Mouse (Mus musculus) lung, embryonic 16.5 days (tissue): ENCODE data around the gene H2-T3. TPM values are rescaled to one million over a fixed set of nuclear protein-coding genes. Genes with fewer than 3 reads are reported as not detected.
"Not testable (repeated sequence)": the region's sequence is repeated elsewhere in the genome, so short reads cannot be mapped to it uniquely, and the experiment has no call there.

Experiments
- ATAC-seq: fragments of 200-750 bp; cut with Nextera tagmentation; 2 replicates; pipeline ENCODE4 v1.8.0; 2017; ENCODE audit warnings: low read depth, mild to moderate bottlenecking, moderate library complexity
- H3K27ac ChIP-seq: fragments of 300-500 bp; sonication (generic); 2 replicates; pipeline ENCODE4 v1.5.1; 2014; ENCODE audit warnings: mild to moderate bottlenecking, control low read depth, low read length
- H3K27me3 ChIP-seq: fragments of 300-500 bp; sonication (generic); 2 replicates; pipeline ENCODE4 v1.6.1; 2014; ENCODE audit warnings: low read depth, low read length, mixed read lengths; ENCODE audit not compliant: control insufficient read depth, insufficient read depth
- H3K36me3 ChIP-seq: fragments of 300-500 bp; sonication (generic); 2 replicates; pipeline ENCODE4 v1.6.1; 2014; ENCODE audit warnings: low read length; ENCODE audit not compliant: control insufficient read depth, insufficient read depth
- H3K4me1 ChIP-seq: fragments of 300-500 bp; sonication (generic); replicated peaks from 2 replicates; pipeline ENCODE4 v1.6.1; 2014; ENCODE audit warnings: low read length, mixed read lengths; ENCODE audit not compliant: control insufficient read depth, insufficient read depth
- H3K4me2 ChIP-seq: fragments of 300-500 bp; sonication (generic); 2 replicates; pipeline ENCODE4 v1.6.1; 2014; ENCODE audit warnings: low read depth, low read length, control low read depth
- H3K4me3 ChIP-seq: fragments of 300-500 bp; sonication (generic); 2 replicates; pipeline ENCODE4 v1.5.1; 2014; ENCODE audit warnings: mild to moderate bottlenecking, low read length, control low read depth
- H3K9ac ChIP-seq: fragments of 300-500 bp; sonication (generic); 2 replicates; pipeline ENCODE4 v1.6.1; 2014; ENCODE audit warnings: low read length, control low read depth
- H3K9me3 ChIP-seq: fragments of 300-500 bp; sonication (generic); 2 replicates; pipeline ENCODE4 v1.6.1; 2016; ENCODE audit warnings: low read length; ENCODE audit not compliant: control insufficient read depth
- WGBS: fragments of 180-500 bp; shearing (Covaris S2); extraction: QIAGEN DNeasy Blood & Tissue Kit; methylation state at CpG from one replicate; pipeline ENCODE4 v1.1.7; 2014; 5-methylcytosine and 5-hydroxymethylcytosine counted together
- polyA plus RNA-seq: library from polyadenylated mRNA; unstranded; fragments of >200 nt; fragmentation: Nextera tagmentation; extraction: Ambion mirVana; gene quantifications from 2 replicates; pipeline ENCODE4 v1.2.1, GENCODE M21; 2015

Gene H2-T3
- 0.80 and 1.1 TPM in 2 replicates for polyA plus RNA-seq

GRCm38 (mm10) chr17:36190169-36190507 lies at the start of gene H2-T3:
Gene H2-T3, minus strand, starts transcription at chr17:36190287.
- Histone ChIP-seq H3K9ac (no peak within 1 kb of the TSS), H3K4me3 (no peak within 1 kb of the TSS), H3K9me3 (no peaks in the 10 kb centered on the region), H3K4me1 (no peaks in the 10 kb centered on the region), H3K36me3 (no peaks in the 10 kb centered on the region), H3K4me2 (no peak within 1 kb of the TSS), H3K27ac (no peak within 1 kb of the TSS), H3K27me3 (no peaks in the 10 kb centered on the region)
- WGBS: 71% methylated on average over 2 of the region's 2 CpGs
- no peak for ATAC-seq

- peak; percentile 81 for ATAC-seq
- Histone ChIP-seq H3K4me1 (peaks cover 7% of the 10 kb centered on the region; the same call in 1 of the 2 replicates), H3K4me3 (peak overlapping the region; percentile 53), H3K27me3 (peaks cover 3% of the 10 kb centered on the region; the same call in 1 of the 2 replicates), H3K4me2 (peak overlapping the region; percentile 69), H3K9ac (peak overlapping the region; percentile 67), H3K27ac (0 out of 2 replicates have a peak overlapping the region, but pooled peaks have one; percentile 1), H3K9me3 (no peaks in the 10 kb centered on the region), H3K36me3 (no peaks in the 10 kb centered on the region)
- 2% methylated on average over 26 of the region's 27 CpGs for WGBS
Observed at GRCm38 (mm10) chr17:36237321-36237921, 47.3 kb upstream of the H2-T3 start.

- 27% methylated on average over 8 of the region's 9 CpGs for WGBS
- not testable (repeated sequence) for H3K27ac ChIP-seq, H3K4me2 ChIP-seq, H3K4me3 ChIP-seq, H3K4me1 ChIP-seq, H3K9ac ChIP-seq, H3K36me3 ChIP-seq, H3K9me3 ChIP-seq, ATAC-seq
- peaks cover 12% of the 10 kb centered on the region for H3K27me3 ChIP-seq
Observed at GRCm38 (mm10) chr17:36235300-36235699, 45.2 kb upstream of the H2-T3 start.

- Histone ChIP-seq H3K27ac (no peak overlapping the region), H3K4me1 (peaks cover 2% of the 10 kb centered on the region; the same call in 1 of the 2 replicates), H3K9ac (no peak overlapping the region), H3K9me3 (no peaks in the 10 kb centered on the region), H3K27me3 (peaks cover 20% of the 10 kb centered on the region), H3K4me3 (no peak overlapping the region), H3K4me2 (no peak overlapping the region), H3K36me3 (no peaks in the 10 kb centered on the region)
- 74% methylated on average over 5 of the region's 5 CpGs for WGBS
- no peak for ATAC-seq
Observed at GRCm38 (mm10) chr17:36233572-36233971, 43.5 kb upstream of the H2-T3 start.

GRCm38 (mm10) chr17:36231318-36231717 lies 41.2 kb upstream of the H2-T3 start:
- Histone ChIP-seq H3K4me3 (no peak overlapping the region), H3K27ac (no peak overlapping the region), H3K4me1 (0 out of 2 replicates have a peak, but pooled peaks cover 2% of the 10 kb centered on the region), H3K36me3 (no peaks in the 10 kb centered on the region), H3K9me3 (no peaks in the 10 kb centered on the region), H3K4me2 (no peak overlapping the region), H3K9ac (no peak overlapping the region), H3K27me3 (peaks cover 20% of the 10 kb centered on the region)
- no peak for ATAC-seq
- 8% methylated on average over 36 of the region's 36 CpGs for WGBS

- WGBS: 4% methylated on average over 4 of the region's 5 CpGs
- peaks cover 29% of the 10 kb centered on the region for H3K27me3 ChIP-seq
Observed at GRCm38 (mm10) chr17:36229046-36229445, 39.0 kb upstream of the H2-T3 start.

DNA sequence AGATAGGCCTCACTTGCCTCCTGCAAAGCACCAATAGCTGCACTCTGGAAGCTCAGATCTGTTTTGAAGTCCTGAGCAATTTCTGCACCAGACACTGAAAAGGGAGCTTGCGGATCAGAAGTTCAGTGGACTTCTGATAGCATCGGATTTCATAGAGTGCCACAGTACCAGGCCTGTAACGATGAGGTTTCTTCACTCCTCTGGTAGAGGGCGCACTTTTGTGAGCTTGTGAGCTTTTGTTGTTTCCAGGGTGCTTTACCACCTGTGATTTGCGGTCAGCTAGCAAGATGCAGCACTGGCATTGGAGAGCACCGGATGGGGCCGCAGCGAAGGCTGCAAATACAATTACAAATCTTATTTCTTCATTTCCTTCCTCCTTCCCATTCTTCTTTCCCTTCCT lies 36.8 kb upstream of the H2-T3 start:
- H3K27me3 ChIP-seq: peaks cover 26% of the 10 kb centered on the region
- 21% methylated on average over 8 of the region's 8 CpGs for WGBS

More at GRCm38 (mm10) chr17:36229046-36229445, 39.0 kb upstream of the H2-T3 start:
- Histone ChIP-seq H3K27ac (no peak overlapping the region), H3K9ac (no peak overlapping the region), H3K4me2 (no peak overlapping the region), H3K4me1 (0 out of 2 replicates have a peak, but pooled peaks cover 5% of the 10 kb centered on the region), H3K9me3 (no peaks in the 10 kb centered on the region), H3K4me3 (no peak overlapping the region), H3K36me3 (no peaks in the 10 kb centered on the region)
- ATAC-seq: no peak

DNA sequence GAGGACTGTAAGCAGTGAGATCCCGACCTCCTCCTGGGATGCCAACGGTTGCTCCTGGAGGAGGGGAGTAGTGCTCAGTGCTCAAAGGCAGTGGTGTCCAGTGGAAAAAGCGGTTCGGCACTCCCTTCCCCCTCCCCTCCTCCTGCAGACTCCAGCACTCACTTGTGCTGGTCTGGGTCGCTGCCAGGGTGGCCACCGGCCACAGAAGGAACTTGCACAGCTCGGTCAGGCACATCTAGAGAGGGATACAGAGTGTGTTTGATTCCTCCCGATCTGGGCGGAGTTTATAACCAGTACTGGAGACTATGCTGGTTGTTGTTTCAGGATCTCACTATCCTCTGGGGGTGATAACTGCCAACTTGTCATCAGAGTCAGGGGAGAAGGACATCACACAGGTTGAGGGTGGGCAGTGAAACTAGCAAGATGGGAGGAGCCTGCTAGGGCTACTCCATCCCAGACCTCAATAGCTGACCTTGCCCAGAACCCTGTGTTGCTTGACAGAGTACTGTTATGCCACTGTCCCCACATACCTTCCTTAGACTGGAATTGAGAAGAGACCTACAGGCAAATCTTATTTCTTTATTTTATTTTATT lies 35.2 kb upstream of the H2-T3 start:
- H3K27me3 ChIP-seq: peaks cover 21% of the 10 kb centered on the region
- no peak overlapping the region for H3K9ac ChIP-seq

More for the DNA sequence above, 36.8 kb upstream of the H2-T3 start:
- Histone ChIP-seq H3K4me2 (no peak overlapping the region), H3K36me3 (no peaks in the 10 kb centered on the region), H3K9me3 (no peaks in the 10 kb centered on the region), H3K4me3 (no peak overlapping the region), H3K27ac (no peak overlapping the region), H3K9ac (no peak overlapping the region), H3K4me1 (0 out of 2 replicates have a peak, but pooled peaks cover 5% of the 10 kb centered on the region)
- no peak for ATAC-seq

DNA sequence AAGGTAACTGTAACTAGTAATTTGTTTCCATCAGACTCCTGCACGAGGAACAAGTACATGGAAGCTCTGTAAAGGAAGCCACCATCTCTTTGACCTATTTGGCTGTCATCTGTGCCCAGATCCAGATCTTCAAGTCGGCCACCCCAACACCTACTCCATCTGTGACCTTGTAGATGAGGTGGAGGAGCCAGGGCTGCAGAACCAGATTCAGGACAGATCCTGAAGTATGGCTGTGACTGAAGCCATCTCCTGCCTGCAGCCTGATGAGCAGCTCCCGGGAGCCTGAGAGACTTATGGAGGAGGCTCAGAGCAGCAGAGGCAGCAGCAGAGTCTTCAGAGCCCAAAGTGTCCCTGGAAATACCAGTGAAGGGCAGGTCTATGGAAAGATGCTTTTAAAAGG lies 34.4 kb upstream of the H2-T3 start:
- 0 out of 2 replicates have a peak, but pooled peaks cover 4% of the 10 kb centered on the region for H3K4me1 ChIP-seq
- peaks cover 15% of the 10 kb centered on the region for H3K27me3 ChIP-seq
- H3K9me3 ChIP-seq: no peaks in the 10 kb centered on the region
- H3K36me3 ChIP-seq: no peaks in the 10 kb centered on the region
- H3K9ac ChIP-seq: no peak overlapping the region
- no peak overlapping the region for H3K4me2 ChIP-seq
- no peak overlapping the region for H3K4me3 ChIP-seq
- 50% methylated on average over 3 of the region's 3 CpGs for WGBS
- ATAC-seq: no peak
- no peak overlapping the region for H3K27ac ChIP-seq

More for the DNA sequence above, 35.2 kb upstream of the H2-T3 start:
- H3K4me3 ChIP-seq: no peak overlapping the region
- WGBS: 15% methylated on average over 9 of the region's 9 CpGs
- H3K27ac ChIP-seq: no peak overlapping the region
- H3K4me1 ChIP-seq: 0 out of 2 replicates have a peak, but pooled peaks cover 4% of the 10 kb centered on the region
- H3K4me2 ChIP-seq: peak overlapping the region; percentile 29
- no peaks in the 10 kb centered on the region for H3K9me3 ChIP-seq
- 0 out of 2 replicates have a peak, but pooled peaks have one; percentile 20 for ATAC-seq
- H3K36me3 ChIP-seq: no peaks in the 10 kb centered on the region
